Mouse (Mus musculus) cerebellum, adult 2 months (tissue): ENCODE results near the gene Yeats4. TPM values are rescaled to one million over a fixed set of nuclear protein-coding genes. Genes with fewer than 3 reads are reported as not detected.

Experiments used
- DNase-seq, 2 experiments: peaks; one replicate each; pipeline ENCODE4 v3.0.0; 2021
- H3K27ac ChIP-seq: fragments of 200-500 bp; 2 replicates; pipeline ENCODE4 v1.5.1; 2012; ENCODE audit warnings: low read length, control low read depth, inconsistent platforms; ENCODE audit not compliant: insufficient read depth
- H3K27me3 ChIP-seq: fragments of 200-500 bp; 2 replicates; pipeline ENCODE4 v1.6.1; 2012; ENCODE audit warnings: inconsistent platforms, mild to moderate bottlenecking, low read length, moderate library complexity; ENCODE audit not compliant: control insufficient read depth, insufficient read depth
- H3K4me1 ChIP-seq: fragments of 200-500 bp; 2 replicates; pipeline ENCODE4 v1.6.1; 2011; ENCODE audit warnings: low read length; ENCODE audit not compliant: control insufficient read depth, insufficient read depth
- H3K4me3 ChIP-seq: fragments of 200-500 bp; replicated peaks from 2 replicates; pipeline ENCODE3; 2011; ENCODE audit warnings: mild to moderate bottlenecking, low read depth, low read length, control low read depth; ENCODE audit not compliant: insufficient read depth
- CTCF ChIP-seq: fragments of 200-500 bp; IDR thresholded peaks from 2 replicates; pipeline ENCODE4 v1.5.1; 2011; ENCODE audit warnings: low read depth, mild to moderate bottlenecking, control low read depth, low read length, moderate library complexity, borderline replicate concordance; ENCODE audit not compliant: insufficient read depth
- POLR2A ChIP-seq: fragments of 200-500 bp; IDR thresholded peaks from 2 replicates; pipeline ENCODE4 v1.6.1; 2011; ENCODE audit warnings: low read length, control low read depth, borderline replicate concordance; ENCODE audit not compliant: insufficient read depth
- WGBS: fragments of 180-500 bp; shearing (Covaris S2); methylation state at CpG from one replicate; pipeline ENCODE4 v1.1.7; 2018; 5-methylcytosine and 5-hydroxymethylcytosine counted together
- polyA plus RNA-seq: library from polyadenylated mRNA; depleted of rRNA; stranded (reverse); fragments of >200 nt; gene quantifications from 2 replicates; pipeline ENCODE4 v1.2.3, GENCODE M21; 2012; rRNA removed

Yeats4 gene
- polyA plus RNA-seq, 1 experiment: 44.5 TPM

DNA sequence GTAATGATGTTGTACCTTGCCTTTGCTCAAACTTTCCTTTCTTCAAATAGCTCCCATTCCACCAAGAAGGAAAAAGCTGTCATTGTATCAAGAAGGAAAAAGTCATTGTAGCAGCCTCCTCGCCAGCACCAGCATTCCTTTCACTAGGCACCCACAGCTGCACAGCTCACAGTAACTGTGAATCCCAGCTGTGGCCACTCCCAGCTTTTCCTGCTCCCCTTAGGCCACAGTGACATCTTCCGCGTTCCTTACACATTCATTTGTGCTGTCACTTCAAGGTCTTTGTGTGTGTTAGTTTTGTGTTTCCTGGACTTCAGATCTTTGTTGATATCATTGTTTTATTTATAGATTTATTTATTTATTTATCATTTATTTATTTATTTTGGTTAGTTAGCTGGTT is 52.2 kb downstream of the Yeats4 start:
- Histone ChIP-seq H3K27ac (no peak overlapping the region), H3K4me3 (no peak overlapping the region), H3K4me1 (no peaks in the 10 kb centered on the region), H3K27me3 (no peaks in the 10 kb centered on the region)
- 56% methylated on average over 3 of the region's 3 CpGs for WGBS
- no peak for TF ChIP-seq POLR2A
- DNase-seq: no peak

DNA sequence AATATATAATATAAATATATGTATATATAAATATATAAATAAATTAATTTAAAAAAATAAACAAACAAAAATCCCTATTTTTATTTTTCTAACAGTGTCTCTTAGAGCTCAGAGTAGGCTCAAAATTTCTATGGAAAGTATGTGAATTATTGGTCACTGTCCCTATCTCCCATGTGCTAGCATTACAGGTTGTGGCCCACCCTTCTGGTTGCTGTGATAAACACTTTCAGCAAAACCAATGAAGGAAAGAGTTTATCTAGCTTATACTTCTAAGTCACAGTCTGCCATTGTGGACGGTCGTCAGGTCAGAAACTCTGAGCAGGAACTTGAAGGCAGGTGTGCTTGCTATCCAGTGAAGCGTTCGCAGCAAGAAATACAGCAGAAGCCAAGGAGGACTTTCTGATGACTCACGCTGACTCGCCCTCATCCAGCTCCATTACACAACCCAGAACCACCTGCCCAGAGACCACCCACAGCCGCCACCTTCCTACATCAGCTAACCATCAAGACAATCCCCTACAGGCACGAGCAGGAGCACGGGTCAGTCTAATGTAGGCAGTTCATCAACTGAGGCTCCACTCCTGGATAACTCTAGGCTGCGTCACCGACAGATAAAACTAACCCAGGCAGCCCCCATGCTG is 57.4 kb downstream of the Yeats4 start:
- TF ChIP-seq POLR2A (no peak), CTCF (no peak)
- Histone ChIP-seq H3K27me3 (no peaks in the 10 kb centered on the region), H3K27ac (no peak overlapping the region), H3K4me3 (no peak overlapping the region), H3K4me1 (no peaks in the 10 kb centered on the region)
- 91% methylated on average over 11 of the region's 11 CpGs for WGBS
- no peak for DNase-seq

Other genes with a start within 250 kb of the Yeats4 start
- 0.16 and 0.21 TPM in 2 replicates for gene Best3, start 238.2 kb downstream of the Yeats4 start, polyA plus RNA-seq
- gene Lrrc10, start 179.2 kb downstream of the Yeats4 start, polyA plus RNA-seq: 0.16 TPM in 1 of 2 replicates, not detected in the other
- gene Cct2, start 160.7 kb downstream of the Yeats4 start, polyA plus RNA-seq: 148 and 153 TPM in 2 replicates
- 36.3 and 37.1 TPM in 2 replicates for gene Frs2, start 76.0 kb downstream of the Yeats4 start, polyA plus RNA-seq
- gene 9530003J23Rik, start 14.2 kb upstream of the Yeats4 start, polyA plus RNA-seq: not detected in 2 replicates
- 10.5 and 11.3 TPM in 2 replicates for gene Lyz2, start 57.8 kb upstream of the Yeats4 start, polyA plus RNA-seq
- gene Lyz1, start 68.4 kb upstream of the Yeats4 start, polyA plus RNA-seq: 0.11 and 0.13 TPM in 2 replicates
- gene Cpsf6, start 155.5 kb upstream of the Yeats4 start, polyA plus RNA-seq: 64.0 and 68.4 TPM in 2 replicates